Mouse (Mus musculus) liver, adult 2 months (tissue): ENCODE measurements around the gene Ppp1r9a. TPM values are rescaled to one million over a fixed set of nuclear protein-coding genes. Genes with fewer than 3 reads are reported as not detected.

Source experiments
- DNase-seq: peaks from one replicate; pipeline ENCODE4 v3.0.0-alpha.2; 2011; ENCODE audit warnings: low read depth, low spot score; ENCODE audit errors: extremely low read depth
- H3K27ac ChIP-seq: fragments of 200-500 bp; replicated peaks from 2 replicates; pipeline ENCODE4 v1.5.1; 2012; ENCODE audit warnings: low read depth, mild to moderate bottlenecking, control low read depth, inconsistent platforms, low read length; ENCODE audit not compliant: insufficient read depth
- H3K27me3 ChIP-seq: fragments of 200-500 bp; 2 replicates; pipeline ENCODE4 v1.6.1; 2012; ENCODE audit warnings: mild to moderate bottlenecking, moderate library complexity, low read length, inconsistent platforms; ENCODE audit not compliant: control insufficient read depth, insufficient read depth
- H3K36me3 ChIP-seq: fragments of 200-500 bp; 2 replicates; pipeline ENCODE4 v1.6.1; 2012; ENCODE audit warnings: low read length, inconsistent platforms; ENCODE audit not compliant: control insufficient read depth, insufficient read depth
- H3K4me1 ChIP-seq: fragments of 200-500 bp; 2 replicates; pipeline ENCODE4 v1.6.1; 2011; ENCODE audit warnings: low read length; ENCODE audit not compliant: control insufficient read depth, insufficient read depth
- H3K4me3 ChIP-seq: fragments of 200-500 bp; 2 replicates; pipeline ENCODE4 v1.5.1; 2011; ENCODE audit warnings: low read depth, mild to moderate bottlenecking, control low read depth, low read length, moderate library complexity; ENCODE audit not compliant: insufficient read depth
- H3K79me2 ChIP-seq: fragments of 200-500 bp; 2 replicates; pipeline ENCODE4 v1.6.1; 2012; ENCODE audit warnings: inconsistent platforms, mild to moderate bottlenecking, low read length, moderate library complexity; ENCODE audit not compliant: control insufficient read depth, insufficient read depth
- H3K9ac ChIP-seq: fragments of 200-500 bp; 2 replicates; pipeline ENCODE4 v1.6.1; 2012; ENCODE audit warnings: low read depth, mild to moderate bottlenecking, control low read depth, inconsistent platforms, low read length
- CTCF ChIP-seq: fragments of 200-500 bp; IDR thresholded peaks from 2 replicates; pipeline ENCODE4 v1.5.1; 2011; ENCODE audit warnings: low read depth, low read length, control low read depth
- POLR2A ChIP-seq: fragments of 200-500 bp; IDR thresholded peaks from 2 replicates; pipeline ENCODE4 v1.6.1; 2011; ENCODE audit warnings: low read length, control low read depth; ENCODE audit not compliant: insufficient read depth; ENCODE audit errors: extremely low read depth
- WGBS: fragments of 180-500 bp; shearing (Covaris S2); methylation state at CpG from one replicate; pipeline ENCODE4 v1.1.7; 2018; 5-methylcytosine and 5-hydroxymethylcytosine counted together
- polyA plus RNA-seq: library from polyadenylated mRNA; depleted of rRNA; stranded (reverse); fragments of >200 nt; gene quantifications from 2 replicates; pipeline ENCODE4 v1.2.3, GENCODE M21; 2012
- total RNA-seq: library from RNA; depleted of rRNA; stranded (reverse); fragments of >200 nt; gene quantifications from 2 replicates; pipeline ENCODE4 v1.2.3, GENCODE M21; 2014

Ppp1r9a gene
- total and polyA plus RNA-seq, 2 experiments, result 0.75 to 3.0 TPM

GRCm38 (mm10) chr6:4967236-4967635 is 64.5 kb downstream of the Ppp1r9a start:
- no peak for DNase-seq
- Histone ChIP-seq H3K79me2 (no peaks in the 10 kb centered on the region), H3K4me3 (no peak overlapping the region), H3K27ac (no peak overlapping the region), H3K36me3 (no peaks in the 10 kb centered on the region), H3K27me3 (no peaks in the 10 kb centered on the region), H3K4me1 (no peaks in the 10 kb centered on the region), H3K9ac (no peak overlapping the region)
- TF ChIP-seq POLR2A (no peak), CTCF (no peak)
- 87% methylated on average over 4 of the region's 4 CpGs for WGBS

GRCm38 (mm10) chr6:4971229-4971628 is 68.5 kb downstream of the Ppp1r9a start:
- no peaks in the 10 kb centered on the region for H3K36me3 ChIP-seq
- no peak for TF ChIP-seq POLR2A
- no peak for TF ChIP-seq CTCF
- DNase-seq, result no peak
- no peak overlapping the region for H3K9ac ChIP-seq
- no peaks in the 10 kb centered on the region for H3K79me2 ChIP-seq
- 88% methylated on average over 9 of the region's 9 CpGs for whole genome bisulfite sequencing
- no peak overlapping the region for H3K27ac ChIP-seq
- H3K4me1 ChIP-seq, result no peaks in the 10 kb centered on the region
- no peaks in the 10 kb centered on the region for H3K27me3 ChIP-seq
- H3K4me3 ChIP-seq, result no peak overlapping the region

GRCm38 (mm10) chr6:4972808-4973207 is 70.1 kb downstream of the Ppp1r9a start:
- Histone ChIP-seq H3K4me1 (no peaks in the 10 kb centered on the region), H3K36me3 (no peaks in the 10 kb centered on the region), H3K27ac (no peak overlapping the region), H3K79me2 (no peaks in the 10 kb centered on the region), H3K9ac (no peak overlapping the region), H3K4me3 (no peak overlapping the region), H3K27me3 (no peaks in the 10 kb centered on the region)
- 80% methylated on average over 6 of the region's 6 CpGs for WGBS
- TF ChIP-seq CTCF, result no peak
- no peak for TF ChIP-seq POLR2A
- DNase-seq, result no peak

GRCm38 (mm10) chr6:4973337-4973736 is 70.6 kb downstream of the Ppp1r9a start:
- H3K4me3 ChIP-seq, result no peak overlapping the region
- DNase-seq, result peak; percentile 26
- H3K4me1 ChIP-seq, result no peaks in the 10 kb centered on the region
- no peak overlapping the region for H3K27ac ChIP-seq
- no peak overlapping the region for H3K9ac ChIP-seq
- H3K79me2 ChIP-seq, result no peaks in the 10 kb centered on the region
- H3K36me3 ChIP-seq, result no peaks in the 10 kb centered on the region
- H3K27me3 ChIP-seq, result no peaks in the 10 kb centered on the region
- 79% methylated on average over 10 of the region's 10 CpGs for WGBS
- TF ChIP-seq POLR2A (no peak), CTCF (no peak)

GRCm38 (mm10) chr6:4977515-4977914 is 74.8 kb downstream of the Ppp1r9a start:
- WGBS, result 95% methylated on average over 4 of the region's 4 CpGs
- no peak for DNase-seq
- H3K27ac ChIP-seq, result no peak overlapping the region

GRCm38 (mm10) chr6:4978249-4978648 is 75.5 kb downstream of the Ppp1r9a start:
- TF ChIP-seq POLR2A (no peak), CTCF (no peak)
- WGBS, result 70% methylated on average over 2 of the region's 2 CpGs
- H3K4me1 ChIP-seq, result no peaks in the 10 kb centered on the region
- H3K9ac ChIP-seq, result no peak overlapping the region
- no peaks in the 10 kb centered on the region for H3K27me3 ChIP-seq
- no peaks in the 10 kb centered on the region for H3K79me2 ChIP-seq
- H3K27ac ChIP-seq, result no peak overlapping the region
- peak; percentile 14 for DNase-seq
- H3K36me3 ChIP-seq, result no peaks in the 10 kb centered on the region
- no peak overlapping the region for H3K4me3 ChIP-seq

More at GRCm38 (mm10) chr6:4977515-4977914, 74.8 kb downstream of the Ppp1r9a start:
- no peak for TF ChIP-seq CTCF
- TF ChIP-seq POLR2A, result no peak
- H3K4me3 ChIP-seq, result no peak overlapping the region
- H3K9ac ChIP-seq, result no peak overlapping the region
- no peaks in the 10 kb centered on the region for H3K79me2 ChIP-seq
- H3K4me1 ChIP-seq, result no peaks in the 10 kb centered on the region
- no peaks in the 10 kb centered on the region for H3K36me3 ChIP-seq
- no peaks in the 10 kb centered on the region for H3K27me3 ChIP-seq
